Mouse (Mus musculus) heart, postnatal 0 days (tissue): ENCODE data around the gene Rab31.

Experiments used
- CTCF ChIP-seq: IDR thresholded peaks from 2 replicates; pipeline ENCODE4 v1.5.1; 2016; ENCODE audit warnings: antibody characterized with exemption, control low read depth, low read depth
- EP300 ChIP-seq: IDR thresholded peaks from 2 replicates; pipeline ENCODE4 v1.6.1; 2016; ENCODE audit warnings: antibody characterized with exemption, low read depth

DNA sequence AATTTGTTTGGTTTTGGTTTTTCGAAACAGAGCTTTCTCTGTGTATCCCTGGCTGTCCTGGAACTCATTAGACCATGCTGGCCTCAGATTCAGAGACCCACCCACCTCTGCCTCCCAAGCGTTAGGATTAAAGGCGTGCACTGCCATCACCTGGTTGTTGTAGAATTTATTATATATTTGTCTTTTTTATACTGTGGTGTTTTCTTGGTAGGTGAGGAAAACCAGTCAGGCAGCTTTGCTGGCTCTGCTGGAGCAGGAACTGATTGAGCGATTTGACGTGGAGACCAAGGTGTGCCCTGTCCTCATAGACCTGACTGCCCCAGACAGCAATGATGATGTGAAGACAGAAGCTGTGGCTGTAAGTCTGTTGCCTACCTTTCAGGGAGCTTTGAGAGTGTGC, 38.5 kb upstream of the Rab31 start:
- TF ChIP-seq EP300 (no peak), CTCF (no peak)
